Mouse (Mus musculus): ENCODE results near the gene Plin1. TPM values are rescaled to one million over a fixed set of nuclear protein-coding genes. Genes with fewer than 3 reads are reported as not detected.

Gene Plin1
- polyA plus RNA-seq, 1 experiment from 2014 or later = 0.07 TPM

DNA sequence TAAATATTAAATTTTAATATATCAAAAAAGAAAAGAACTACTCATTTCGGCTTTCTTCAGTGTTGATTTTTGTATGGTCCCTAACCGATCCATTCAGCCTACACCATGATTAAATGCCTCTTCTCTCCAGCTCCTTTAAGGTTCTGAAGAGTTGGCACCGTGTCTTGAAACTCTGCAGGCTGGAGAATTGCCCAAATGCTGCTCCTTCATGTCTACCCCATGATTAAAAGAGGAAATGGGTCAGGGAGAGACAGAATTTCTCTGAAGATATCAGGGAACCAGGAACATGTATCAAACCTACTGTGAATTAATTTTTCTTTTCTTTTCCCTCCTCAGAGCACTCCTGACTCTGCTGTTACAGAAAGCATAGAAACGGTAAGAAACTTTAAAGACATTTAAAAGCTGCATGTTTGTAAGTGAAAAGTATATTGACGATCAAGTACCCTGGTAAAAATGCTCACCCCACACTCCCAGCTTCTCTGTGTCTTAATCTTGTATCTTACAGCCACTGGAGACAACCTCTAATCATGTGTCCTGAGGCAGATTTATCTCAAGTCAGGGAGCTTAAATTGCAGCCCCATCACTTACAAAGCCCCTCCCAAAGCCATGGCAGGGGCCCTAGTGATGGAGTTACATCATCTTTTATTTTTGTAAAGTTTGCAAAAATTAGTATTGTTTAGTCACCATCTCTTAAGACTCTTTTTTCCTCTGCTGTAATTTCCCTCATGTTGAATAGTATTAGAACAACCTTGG lies 28.6 kb upstream of the Plin1 start:
- Histone ChIP-seq H3K9me3 (ENCODE audit: control insufficient read depth, low read length) (no peaks in the 10 kb centered on the region), H3K36me3 (ENCODE audit: control insufficient read depth, insufficient read depth, low read length) (no peaks in the 10 kb centered on the region), H3K4me3 (ENCODE audit: low read depth, low read length) (no peak overlapping the region), H3K27ac (ENCODE audit: low read depth, low read length) (no peak overlapping the region), H3K27me3 (ENCODE audit: control insufficient read depth, insufficient read depth, low read length) (no peaks in the 10 kb centered on the region), H3K4me2 (ENCODE audit: low read depth, low read length, severe bottlenecking) (no peak overlapping the region), H3K9ac (ENCODE audit: low read length) (no peak overlapping the region), H3K4me1 (replicated peaks; ENCODE audit: control insufficient read depth, insufficient read depth, low read length) (no peaks in the 10 kb centered on the region)
- no peak for ATAC-seq (replicated peaks; ENCODE audit: low FRiP score)
- 87% methylated on average over 5 of the region's 5 CpGs for WGBS
- no peak for DNase-seq (ENCODE audit: low spot score)

DNA sequence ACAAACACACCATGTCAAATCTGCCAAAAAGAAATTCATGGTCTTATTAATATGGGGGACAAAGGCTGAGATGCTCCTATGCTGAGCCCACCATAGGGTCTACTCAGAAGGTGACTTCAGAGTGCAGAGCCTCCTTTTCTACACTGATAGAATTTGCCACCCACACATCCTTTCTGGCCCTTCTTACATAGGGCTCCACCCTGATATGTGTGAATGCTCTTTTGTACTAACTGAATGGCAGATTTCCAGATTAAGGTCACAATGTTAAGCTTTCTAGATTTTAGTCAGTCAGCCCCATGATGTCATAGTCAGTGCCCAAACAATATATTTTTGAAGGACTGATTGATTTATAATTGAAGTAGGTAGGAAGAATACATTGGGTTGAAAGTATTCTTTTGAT lies 27.1 kb upstream of the Plin1 start:
- Histone ChIP-seq H3K4me1 (replicated peaks; ENCODE audit: control insufficient read depth, insufficient read depth, low read length) (no peaks in the 10 kb centered on the region), H3K9ac (ENCODE audit: low read length) (no peak overlapping the region), H3K9me3 (ENCODE audit: control insufficient read depth, low read length) (no peaks in the 10 kb centered on the region), H3K4me2 (ENCODE audit: low read depth, low read length, severe bottlenecking) (no peak overlapping the region), H3K4me3 (ENCODE audit: low read depth, low read length) (no peak overlapping the region), H3K27me3 (ENCODE audit: control insufficient read depth, insufficient read depth, low read length) (no peaks in the 10 kb centered on the region), H3K27ac (ENCODE audit: low read depth, low read length) (no peak overlapping the region), H3K36me3 (ENCODE audit: control insufficient read depth, insufficient read depth, low read length) (no peaks in the 10 kb centered on the region)
- DNase-seq (ENCODE audit: low spot score) (no peak), ATAC-seq (replicated peaks; ENCODE audit: low FRiP score) (no peak)

DNA sequence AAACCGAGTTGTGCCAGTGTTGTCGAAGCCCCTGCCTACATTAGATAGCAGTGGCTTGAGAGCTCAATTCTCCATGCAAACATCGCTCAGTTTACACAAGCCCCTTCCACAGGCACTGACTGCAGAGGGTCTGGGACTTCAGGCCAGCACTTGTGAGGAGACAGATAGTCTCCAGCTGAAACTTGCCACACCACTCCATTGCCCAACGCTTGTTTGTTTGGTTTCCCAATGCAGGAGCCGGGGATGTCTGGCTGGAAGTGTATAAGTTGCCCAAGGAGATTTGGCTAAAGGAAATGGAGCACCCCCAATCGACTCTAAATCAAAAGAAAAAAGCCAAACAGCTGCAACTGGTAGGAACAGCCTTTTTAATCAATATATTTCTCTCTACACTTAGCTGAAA lies 25.5 kb upstream of the Plin1 start:
- H3K4me3 ChIP-seq (ENCODE audit: low read depth, low read length) = no peak overlapping the region
- no peaks in the 10 kb centered on the region for H3K4me1 ChIP-seq (replicated peaks; ENCODE audit: control insufficient read depth, insufficient read depth, low read length)
- H3K36me3 ChIP-seq (ENCODE audit: control insufficient read depth, insufficient read depth, low read length) = no peaks in the 10 kb centered on the region
- ATAC-seq (replicated peaks; ENCODE audit: low FRiP score) (no peak), DNase-seq (ENCODE audit: low spot score) (no peak)
- WGBS = 77% methylated on average over 6 of the region's 6 CpGs
- H3K27ac ChIP-seq (ENCODE audit: low read depth, low read length) = no peak overlapping the region
- no peak overlapping the region for H3K9ac ChIP-seq (ENCODE audit: low read length)
- no peaks in the 10 kb centered on the region for H3K27me3 ChIP-seq (ENCODE audit: control insufficient read depth, insufficient read depth, low read length)
- no peaks in the 10 kb centered on the region for H3K9me3 ChIP-seq (ENCODE audit: control insufficient read depth, low read length)
- H3K4me2 ChIP-seq (ENCODE audit: low read depth, low read length, severe bottlenecking) = no peak overlapping the region

DNA sequence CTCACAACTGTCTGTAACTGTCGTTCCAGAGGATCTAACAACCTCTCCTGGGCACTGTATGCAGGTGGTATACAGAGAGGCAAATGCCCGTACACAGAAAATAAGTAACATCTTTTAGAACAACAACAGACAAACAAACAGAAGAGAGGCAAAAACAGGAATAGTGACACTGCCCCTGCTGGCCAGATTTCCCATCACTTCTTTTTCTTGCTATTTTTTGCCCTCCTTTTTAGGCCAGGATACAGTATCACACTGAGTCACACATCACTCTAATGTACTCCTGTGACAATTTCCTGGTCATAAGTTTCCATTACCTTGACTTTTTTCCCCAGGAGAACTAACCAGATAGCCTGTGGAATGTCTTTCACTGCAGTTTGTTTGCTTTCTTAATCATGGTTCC lies 23.6 kb upstream of the Plin1 start:
- H3K27me3 ChIP-seq (ENCODE audit: control insufficient read depth, insufficient read depth, low read length) = no peaks in the 10 kb centered on the region
- no peak overlapping the region for H3K4me2 ChIP-seq (ENCODE audit: low read depth, low read length, severe bottlenecking)
- WGBS = 56% methylated on average over 2 of the region's 2 CpGs
- H3K4me3 ChIP-seq (ENCODE audit: low read depth, low read length) = no peak overlapping the region
- no peak for DNase-seq (ENCODE audit: low spot score)
- no peak for ATAC-seq (replicated peaks; ENCODE audit: low FRiP score)
- no peaks in the 10 kb centered on the region for H3K36me3 ChIP-seq (ENCODE audit: control insufficient read depth, insufficient read depth, low read length)
- H3K9ac ChIP-seq (ENCODE audit: low read length) = no peak overlapping the region
- no peaks in the 10 kb centered on the region for H3K4me1 ChIP-seq (replicated peaks; ENCODE audit: control insufficient read depth, insufficient read depth, low read length)
- no peaks in the 10 kb centered on the region for H3K9me3 ChIP-seq (ENCODE audit: control insufficient read depth, low read length)
- no peak overlapping the region for H3K27ac ChIP-seq (ENCODE audit: low read depth, low read length)

DNA sequence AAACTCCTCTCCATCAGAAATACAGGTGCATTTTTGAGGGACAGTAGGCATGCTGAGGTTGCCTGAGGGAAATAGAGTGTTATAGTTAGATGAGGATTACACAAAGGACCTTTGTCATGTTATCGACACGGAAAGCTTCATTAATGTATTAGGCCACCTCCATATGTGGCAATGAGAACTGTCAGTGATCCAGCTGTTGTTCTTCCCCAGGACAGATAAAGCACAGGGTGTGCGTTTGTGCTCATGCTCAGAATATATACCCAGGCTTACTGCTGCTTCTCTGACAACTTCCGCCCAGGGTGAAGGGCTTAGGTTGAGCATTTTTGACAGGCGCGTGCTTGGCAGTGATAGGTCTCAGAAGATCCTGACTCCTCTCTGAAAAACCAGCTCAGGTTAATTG lies 16.8 kb upstream of the Plin1 start:
- H3K4me1 ChIP-seq (replicated peaks; ENCODE audit: control insufficient read depth, insufficient read depth, low read length) = no peaks in the 10 kb centered on the region
- no peaks in the 10 kb centered on the region for H3K27me3 ChIP-seq (ENCODE audit: control insufficient read depth, insufficient read depth, low read length)
- no peak for DNase-seq (ENCODE audit: low spot score)
- no peak overlapping the region for H3K4me2 ChIP-seq (ENCODE audit: low read depth, low read length, severe bottlenecking)
- H3K36me3 ChIP-seq (ENCODE audit: control insufficient read depth, insufficient read depth, low read length) = no peaks in the 10 kb centered on the region
- H3K4me3 ChIP-seq (ENCODE audit: low read depth, low read length) = no peak overlapping the region
- WGBS = 91% methylated on average over 6 of the region's 6 CpGs
- ATAC-seq (replicated peaks; ENCODE audit: low FRiP score) = no peak
- H3K9me3 ChIP-seq (ENCODE audit: control insufficient read depth, low read length) = no peaks in the 10 kb centered on the region
- H3K27ac ChIP-seq (ENCODE audit: low read depth, low read length) = no peak overlapping the region
- H3K9ac ChIP-seq (ENCODE audit: low read length) = no peak overlapping the region

DNA sequence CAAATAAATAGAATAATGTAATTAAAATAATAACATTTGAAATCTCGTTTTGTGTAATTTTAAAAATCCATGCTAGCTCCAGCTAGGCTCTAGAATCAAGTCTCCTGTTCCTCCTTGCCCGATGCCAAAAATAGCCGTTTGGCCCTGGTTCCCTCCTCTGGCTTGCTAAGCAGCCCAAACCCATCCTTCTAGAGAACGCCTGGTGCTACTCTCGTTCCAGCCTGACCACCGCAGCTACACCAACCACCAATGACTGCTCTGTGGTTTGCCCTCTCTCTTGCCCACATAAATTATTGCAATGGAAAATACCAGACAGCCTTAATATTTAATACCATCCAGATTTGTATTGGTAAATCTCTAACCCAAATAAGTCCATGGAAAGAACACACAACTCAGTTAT lies 15.0 kb upstream of the Plin1 start:
- no peak overlapping the region for H3K4me2 ChIP-seq (ENCODE audit: low read depth, low read length, severe bottlenecking)
- no peak for ATAC-seq (replicated peaks; ENCODE audit: low FRiP score)
- WGBS = 87% methylated on average over 6 of the region's 6 CpGs

DNA sequence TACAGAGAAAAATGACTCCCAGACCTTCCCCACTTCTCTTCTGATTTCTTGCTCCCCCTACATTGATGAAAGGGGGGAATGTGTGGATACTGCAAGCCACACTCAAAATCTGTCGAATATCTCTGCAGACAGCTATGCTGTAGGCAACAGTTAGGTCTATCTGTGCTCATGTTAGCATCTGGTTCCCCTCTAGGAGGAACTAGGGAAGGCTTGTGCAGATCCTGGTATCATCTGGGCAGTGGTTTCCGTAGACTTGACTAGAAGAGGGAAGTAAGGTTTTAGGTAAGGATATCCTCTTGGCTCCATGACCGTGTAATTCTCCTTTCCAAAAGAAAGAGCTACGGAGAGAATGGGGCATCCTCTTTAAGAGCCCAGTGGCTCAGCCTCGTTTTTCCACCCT lies 11.9 kb upstream of the Plin1 start:
- Histone ChIP-seq H3K9me3 (ENCODE audit: control insufficient read depth, low read length) (no peaks in the 10 kb centered on the region), H3K4me1 (replicated peaks; ENCODE audit: control insufficient read depth, insufficient read depth, low read length) (peaks cover 3% of the 10 kb centered on the region; the same call in 1 of the 2 replicates), H3K36me3 (ENCODE audit: control insufficient read depth, insufficient read depth, low read length) (no peaks in the 10 kb centered on the region), H3K4me3 (ENCODE audit: low read depth, low read length) (no peak overlapping the region), H3K9ac (ENCODE audit: low read length) (no peak overlapping the region), H3K4me2 (ENCODE audit: low read depth, low read length, severe bottlenecking) (no peak overlapping the region), H3K27me3 (ENCODE audit: control insufficient read depth, insufficient read depth, low read length) (no peaks in the 10 kb centered on the region), H3K27ac (ENCODE audit: low read depth, low read length) (no peak overlapping the region)
- DNase-seq (ENCODE audit: low spot score) (no peak), ATAC-seq (replicated peaks; ENCODE audit: low FRiP score) (no peak)
- 83% methylated on average over 5 of the region's 5 CpGs for WGBS

More for the DNA sequence above, 15.0 kb upstream of the Plin1 start:
- Histone ChIP-seq H3K27ac (ENCODE audit: low read depth, low read length) (no peak overlapping the region), H3K9ac (ENCODE audit: low read length) (no peak overlapping the region), H3K9me3 (ENCODE audit: control insufficient read depth, low read length) (no peaks in the 10 kb centered on the region), H3K4me3 (ENCODE audit: low read depth, low read length) (no peak overlapping the region), H3K4me1 (replicated peaks; ENCODE audit: control insufficient read depth, insufficient read depth, low read length) (peaks cover 3% of the 10 kb centered on the region; the same call in 1 of the 2 replicates), H3K36me3 (ENCODE audit: control insufficient read depth, insufficient read depth, low read length) (no peaks in the 10 kb centered on the region), H3K27me3 (ENCODE audit: control insufficient read depth, insufficient read depth, low read length) (no peaks in the 10 kb centered on the region)
- no peak for DNase-seq (ENCODE audit: low spot score)

DNA sequence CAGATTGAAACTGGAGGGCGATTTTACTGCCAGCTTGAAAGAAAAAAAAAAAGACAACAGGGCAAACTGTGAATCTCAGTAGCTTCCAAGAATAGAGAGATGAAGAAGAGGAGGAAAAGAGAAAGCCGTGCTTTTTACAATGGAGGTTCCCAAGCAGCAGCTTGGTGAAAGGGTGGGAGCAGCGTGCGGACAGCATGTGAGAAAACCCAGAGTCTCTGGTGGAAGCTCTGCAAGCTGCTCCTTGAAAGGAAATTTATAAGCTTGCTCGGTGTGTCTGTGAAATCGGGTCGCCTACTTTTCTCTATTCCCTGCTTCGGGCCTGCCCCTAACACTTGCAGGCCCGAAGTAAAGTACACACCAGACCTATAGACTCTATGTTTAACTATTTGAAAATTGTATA lies 11.3 kb upstream of the Plin1 start:
- ATAC-seq (replicated peaks; ENCODE audit: low FRiP score) (no peak), DNase-seq (ENCODE audit: low spot score) (no peak)
- H3K9me3 ChIP-seq (ENCODE audit: control insufficient read depth, low read length) = no peaks in the 10 kb centered on the region
- 92% methylated on average over 9 of the region's 9 CpGs for WGBS
- no peak overlapping the region for H3K27ac ChIP-seq (ENCODE audit: low read depth, low read length)
- no peaks in the 10 kb centered on the region for H3K36me3 ChIP-seq (ENCODE audit: control insufficient read depth, insufficient read depth, low read length)
- H3K4me1 ChIP-seq (replicated peaks; ENCODE audit: control insufficient read depth, insufficient read depth, low read length) = peaks cover 3% of the 10 kb centered on the region; the same call in 1 of the 2 replicates
- H3K4me3 ChIP-seq (ENCODE audit: low read depth, low read length) = no peak overlapping the region
- no peak overlapping the region for H3K4me2 ChIP-seq (ENCODE audit: low read depth, low read length, severe bottlenecking)
- H3K9ac ChIP-seq (ENCODE audit: low read length) = no peak overlapping the region
- H3K27me3 ChIP-seq (ENCODE audit: control insufficient read depth, insufficient read depth, low read length) = no peaks in the 10 kb centered on the region
